Comparison of ENCODE assay signal across 12 mouse cellular contexts in the genomic region with DNA sequence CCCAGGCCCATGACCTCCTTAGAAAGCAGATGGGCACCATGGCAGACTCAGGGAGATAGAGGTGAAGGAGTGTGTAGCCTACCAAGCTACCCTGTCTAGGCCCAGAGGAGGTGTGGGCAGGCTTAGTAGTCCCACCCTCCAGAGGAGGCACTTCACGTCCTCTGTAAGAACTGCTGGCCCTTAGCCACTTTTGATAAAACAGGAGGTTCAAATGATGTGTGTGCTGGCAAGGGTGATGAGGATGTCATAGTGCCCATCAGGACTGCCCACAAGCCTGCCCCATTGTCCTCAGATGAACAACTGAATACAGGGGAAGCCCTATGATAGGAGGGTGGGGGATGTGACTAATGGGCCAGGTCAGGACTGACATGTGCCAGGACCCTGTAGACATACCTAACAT. TPM values are rescaled to one million over a fixed set of nuclear protein-coding genes. Genes with fewer than 3 reads are reported as not detected.
A peak's percentile ranks its signal among the peaks of the same experiment; 100 is the strongest.
DNase-seq lines count a peak whose midpoint lies in the region; ATAC-seq and TF ChIP-seq lines count a peak whose summit lies in the region.
"Had no signal": no experiment of that assay in that cellular context is flagged by ENCODE, and none has a peak within 500 bp of the region (broad histone marks: within the 10 kb centered on the region; RNA-seq: fewer than 3 reads in every experiment).

No protein-coding gene starts in this region.

- H3K9ac ChIP-seq in liver, adult 2 months (ENCODE audit: low read depth, low read length) = no peak overlapping the region
- H3K9ac ChIP-seq in heart, postnatal 0 days (replicated peaks; ENCODE audit: low read depth, low read length) = no peak overlapping the region

- no peak for DNase-seq in gastrocnemius, adult 2 months
- no peak for DNase-seq in gastrocnemius, postnatal 25 days
- peak; percentile 70 for DNase-seq in liver, adult 2 months (ENCODE audit: extremely low read depth, low read depth, low spot score)
- DNase-seq in liver = no peak
- peak; percentile 80 for DNase-seq in heart, postnatal 0 days (ENCODE audit: low spot score)
- DNase-seq in right cerebral cortex, postnatal 25 days = no peak
- DNase-seq in yolk sac, embryonic 10.5 days (ENCODE audit: low spot score) = no peak
- DNase-seq: gastrocnemius, postnatal 10 days; kidney, postnatal 36 days; thymus, adult 18-20 months had no signal

- WGBS in liver, adult 2 months = 0% methylated on average over 1 of the region's 1 CpGs
- WGBS in heart, postnatal 0 days = 0% methylated on average over 1 of the region's 1 CpGs
- 90% methylated on average over 1 of the region's 1 CpGs for WGBS in macrophage (ENCODE audit: missing documents)

- no peak for TF ChIP-seq EP300 in heart, postnatal 0 days (IDR thresholded peaks at IDR 0.05; ENCODE audit: low read depth)

- no peak overlapping the region for H3K4me2 ChIP-seq in heart, postnatal 0 days (ENCODE audit: low read depth, low read length)

- no peaks in the 10 kb centered on the region for H3K27me3 ChIP-seq in liver, adult 2 months (ENCODE audit: control insufficient read depth, insufficient read depth, low read length)
- H3K27me3 ChIP-seq in heart, postnatal 0 days (ENCODE audit: control insufficient read depth, insufficient read depth, low read length) = no peaks in the 10 kb centered on the region

- H3K36me3 ChIP-seq in liver, adult 2 months (ENCODE audit: control insufficient read depth, insufficient read depth, low read length) = no peaks in the 10 kb centered on the region; the same call in 1 of the 2 replicates
- no peaks in the 10 kb centered on the region for H3K36me3 ChIP-seq in heart, postnatal 0 days (replicated peaks; ENCODE audit: control insufficient read depth, insufficient read depth, low read length)
- H3K36me3 ChIP-seq in macrophage (ENCODE audit: inconsistent target) = no peaks in the 10 kb centered on the region

- peaks cover 70% of the 10 kb centered on the region for H3K4me1 ChIP-seq in liver, adult 2 months (ENCODE audit: control insufficient read depth, insufficient read depth, low read length)
- peaks cover 72% of the 10 kb centered on the region for H3K4me1 ChIP-seq in heart, postnatal 0 days (ENCODE audit: control insufficient read depth, insufficient read depth)

- no peak overlapping the region for H3K4me3 ChIP-seq in gastrocnemius, adult 2 months
- no peak overlapping the region for H3K4me3 ChIP-seq in liver, adult 2 months (ENCODE audit: insufficient read depth, low read depth, low read length)
- no peak overlapping the region for H3K4me3 ChIP-seq in heart, postnatal 0 days (ENCODE audit: low read depth, low read length)
- no peak overlapping the region for H3K4me3 ChIP-seq in macrophage (ENCODE audit: inconsistent target)

- H3K79me2 ChIP-seq in liver, adult 2 months (ENCODE audit: control insufficient read depth, insufficient read depth, low read length) = peaks cover 65% of the 10 kb centered on the region
- peaks cover 100% of the 10 kb centered on the region for H3K79me2 ChIP-seq in macrophage (ENCODE audit: inconsistent target)

- H3K9me3 ChIP-seq in heart, postnatal 0 days (replicated peaks; ENCODE audit: control insufficient read depth, low read length) = no peaks in the 10 kb centered on the region

- no peak for TF ChIP-seq POLR2A in liver, adult 2 months (IDR thresholded peaks at IDR 0.05; ENCODE audit: extremely low read depth, insufficient read depth, low read length)

- H3K27ac ChIP-seq in gastrocnemius, adult 2 months = peak overlapping the region; percentile 94
- peak overlapping the region; percentile 33 for H3K27ac ChIP-seq in liver, adult 2 months (replicated peaks; ENCODE audit: insufficient read depth, low read depth, low read length)
- H3K27ac ChIP-seq in heart, postnatal 0 days (ENCODE audit: low read depth) = peak overlapping the region; percentile 87
- peak overlapping the region; percentile 92; the same call in 1 of the 2 replicates for H3K27ac ChIP-seq in macrophage

- intact Hi-C loops in gastrocnemius, adult 2 months (cut with DNase I) = loop anchor here (5.0 kb wide), 1 partner anchor 34 kb away; no protein-coding TSS in a partner anchor

- no peak for TF ChIP-seq CTCF in gastrocnemius, adult 2 months (IDR thresholded peaks at IDR 0.05)
- TF ChIP-seq CTCF in liver, adult 2 months (IDR thresholded peaks at IDR 0.05; ENCODE audit: low read depth, low read length) = no peak
- no peak for TF ChIP-seq CTCF in heart, postnatal 0 days (IDR thresholded peaks at IDR 0.05; ENCODE audit: low read depth)

- peak; percentile 65 for ATAC-seq in heart, postnatal 0 days (ENCODE audit: insufficient read depth, low read depth)
- ATAC-seq: midbrain, embryonic 16.5 days had no signal

RNA-seq across cellular contexts. Expression of a gene that starts 13.6 kb away (rescaled TPM):
- 10 to 100 TPM; 11.9 to 14.6 TPM for total RNA-seq in gastrocnemius, adult 2 months (2021)
- total RNA-seq in gastrocnemius, postnatal 25 days (2021) = 10 to 100 TPM in 1 of 2 experiments, 1 to 10 TPM in 1; 8.1 to 19.3 TPM
- 10.0 and 13.6 TPM in 2 replicates for total RNA-seq in liver, adult 2 months (2014; rRNA removed)
- polyA plus RNA-seq in liver, adult 2 months (2012; rRNA removed) = 19.6 and 25.0 TPM in 2 replicates
- 7.3 and 13.9 TPM in 2 replicates for total RNA-seq in heart, postnatal 0 days (2014; rRNA removed; ENCODE audit: low replicate concordance)
- polyA plus RNA-seq in heart, postnatal 0 days (2015; fragmentation: Nextera tagmentation; extraction: Ambion mirVana) = 7.9 and 9.1 TPM in 2 replicates
- 10 to 100 TPM in 25 of 26 experiments, 1 to 10 TPM in 1; 10.0 to 82.2 (median 37.5) TPM for total RNA-seq in macrophage (2018; cell fraction: chromatin; rRNA removed)
- 10 to 100 TPM in 24 of 26 experiments, 1 to 10 TPM in 2; 8.3 to 29.0 (median 18.3) TPM for total RNA-seq in macrophage (2018; cell fraction: cytosol; rRNA removed)
- 10 to 100 TPM; 10.8 to 65.2 (median 25.1) TPM for total RNA-seq in macrophage (2018; cell fraction: nucleus; rRNA removed)
- polyA plus RNA-seq in macrophage (2018) = 18.8 to 33.9 TPM (median 21.7 TPM) in 3 replicates

RNA-seq across cellular contexts. Expression of a gene that starts 25.1 kb away (rescaled TPM):
- total RNA-seq in gastrocnemius, adult 2 months (2021) = 10 to 100 TPM; 70.4 to 83.9 TPM
- total RNA-seq in gastrocnemius, postnatal 25 days (2021) = 10 to 100 TPM; 70.9 to 71.9 TPM
- total RNA-seq in liver, adult 2 months (2014; rRNA removed) = 36.7 and 42.6 TPM in 2 replicates
- 68.4 and 72.3 TPM in 2 replicates for polyA plus RNA-seq in liver, adult 2 months (2012; rRNA removed)
- 110 and 120 TPM in 2 replicates for total RNA-seq in heart, postnatal 0 days (2014; rRNA removed; ENCODE audit: low replicate concordance)
- polyA plus RNA-seq in heart, postnatal 0 days (2015; fragmentation: Nextera tagmentation; extraction: Ambion mirVana) = 93.5 and 96.7 TPM in 2 replicates
- total RNA-seq in macrophage (2018; cell fraction: chromatin; rRNA removed) = 10 to 100 TPM in 24 of 26 experiments, 1 to 10 TPM in 2; 8.3 to 50.5 (median 27.0) TPM
- 10 to 100 TPM; 46.2 to 87.2 (median 60.2) TPM for total RNA-seq in macrophage (2018; cell fraction: cytosol; rRNA removed)
- 10 to 100 TPM; 15.4 to 47.1 (median 25.6) TPM for total RNA-seq in macrophage (2018; cell fraction: nucleus; rRNA removed)
- polyA plus RNA-seq in macrophage (2018) = 50.0 to 80.3 TPM (median 65.4 TPM) in 3 replicates

RNA-seq across cellular contexts. Expression of a gene that starts 25.3 kb away (rescaled TPM):
- total RNA-seq in gastrocnemius, adult 2 months (2021) = 100 to 1,000 TPM; 108 to 112 TPM
- 100 to 1,000 TPM; 100 to 104 TPM for total RNA-seq in gastrocnemius, postnatal 25 days (2021)
- total RNA-seq in liver, adult 2 months (2014; rRNA removed) = 271 and 321 TPM in 2 replicates
- 455 and 489 TPM in 2 replicates for polyA plus RNA-seq in liver, adult 2 months (2012; rRNA removed)
- 422 and 440 TPM in 2 replicates for total RNA-seq in heart, postnatal 0 days (2014; rRNA removed; ENCODE audit: low replicate concordance)
- polyA plus RNA-seq in heart, postnatal 0 days (2015; fragmentation: Nextera tagmentation; extraction: Ambion mirVana) = 195 and 200 TPM in 2 replicates
- total RNA-seq in macrophage (2018; cell fraction: chromatin; rRNA removed) = 100 to 1,000 TPM; 130 to 375 (median 241) TPM
- total RNA-seq in macrophage (2018; cell fraction: cytosol; rRNA removed) = 100 to 1,000 TPM; 162 to 236 (median 198) TPM
- total RNA-seq in macrophage (2018; cell fraction: nucleus; rRNA removed) = 100 to 1,000 TPM; 137 to 299 (median 210) TPM
- 103 to 188 TPM (median 181 TPM) in 3 replicates for polyA plus RNA-seq in macrophage (2018)

RNA-seq across cellular contexts. Expression of a gene that starts 41.3 kb away (rescaled TPM):
- 1 to 10 TPM; 3.2 to 4.3 TPM for total RNA-seq in gastrocnemius, adult 2 months (2021)
- total RNA-seq in gastrocnemius, postnatal 25 days (2021) = 10 to 100 TPM in 1 of 2 experiments, 1 to 10 TPM in 1; 4.7 to 10.3 TPM
- 3.2 and 6.4 TPM in 2 replicates for total RNA-seq in liver, adult 2 months (2014; rRNA removed)
- polyA plus RNA-seq in liver, adult 2 months (2012; rRNA removed) = 9.4 and 16.6 TPM in 2 replicates
- 111 and 125 TPM in 2 replicates for total RNA-seq in heart, postnatal 0 days (2014; rRNA removed; ENCODE audit: low replicate concordance)
- 53.3 and 59.6 TPM in 2 replicates for polyA plus RNA-seq in heart, postnatal 0 days (2015; fragmentation: Nextera tagmentation; extraction: Ambion mirVana)
- 10 to 100 TPM; 19.3 to 81.9 (median 38.6) TPM for total RNA-seq in macrophage (2018; cell fraction: chromatin; rRNA removed)
- 10 to 100 TPM; 19.1 to 42.3 (median 27.0) TPM for total RNA-seq in macrophage (2018; cell fraction: cytosol; rRNA removed)
- 10 to 100 TPM; 14.3 to 82.7 (median 33.5) TPM for total RNA-seq in macrophage (2018; cell fraction: nucleus; rRNA removed)
- polyA plus RNA-seq in macrophage (2018) = 26.5 to 53.2 TPM (median 51.1 TPM) in 3 replicates

RNA-seq across cellular contexts. Expression of a gene that starts 42.2 kb away (rescaled TPM):
- 100 to 1,000 TPM; 777 to 924 TPM for total RNA-seq in gastrocnemius, adult 2 months (2021)
- 100 to 1,000 TPM; 785 to 797 TPM for total RNA-seq in gastrocnemius, postnatal 25 days (2021)
- 750 and 1,062 TPM in 2 replicates for total RNA-seq in liver, adult 2 months (2014; rRNA removed)
- 596 and 770 TPM in 2 replicates for polyA plus RNA-seq in liver, adult 2 months (2012; rRNA removed)
- total RNA-seq in heart, postnatal 0 days (2014; rRNA removed; ENCODE audit: low replicate concordance) = 887 and 1,064 TPM in 2 replicates
- polyA plus RNA-seq in heart, postnatal 0 days (2015; fragmentation: Nextera tagmentation; extraction: Ambion mirVana) = 1,011 and 1,075 TPM in 2 replicates
- total RNA-seq in macrophage (2018; cell fraction: chromatin; rRNA removed) = 100 to 1,000 TPM in 1 of 26 experiments, 10 to 100 TPM in 25; 15.6 to 152 (median 42.1) TPM
- total RNA-seq in macrophage (2018; cell fraction: cytosol; rRNA removed) = 1,000 to 10,000 TPM in 13 of 26 experiments, 100 to 1,000 TPM in 13; 668 to 1,500 (median 1,029) TPM
- total RNA-seq in macrophage (2018; cell fraction: nucleus; rRNA removed) = 100 to 1,000 TPM in 21 of 26 experiments, 10 to 100 TPM in 5; 73.7 to 183 (median 129) TPM
- 907 to 1,116 TPM (median 1,045 TPM) in 3 replicates for polyA plus RNA-seq in macrophage (2018)

Comparison
In these comparisons a context has a peak if more than half of its experiments do, and no peak if none do; other contexts are left out.
1. DNase-seq: peak in liver, adult 2 months (single experiment) and heart, postnatal 0 days (single experiment); none in gastrocnemius, adult 2 months (single experiment), gastrocnemius, postnatal 25 days (single experiment), liver (single experiment), right cerebral cortex, postnatal 25 days (single experiment) and yolk sac, embryonic 10.5 days (single experiment).
2. H3K27ac ChIP-seq: peak in every context shown above with its lines; median percentile 94 in gastrocnemius, adult 2 months; 92 in macrophage; 87 in heart, postnatal 0 days; 33 in liver, adult 2 months.